Mouse (Mus musculus) kidney, adult 18-20 months (tissue): ENCODE measurements around the gene Asic2.

Experiments used
- DNase-seq: peaks from one replicate; pipeline ENCODE4 v3.0.0; 2021

Gene Asic2

GRCm38 (mm10) chr11:81968401-81968881 is at the start of gene Asic2:
TSS of gene Asic2 (minus strand) at chr11:81968457.
- DNase-seq: no peak

- no peak for DNase-seq
Measured at GRCm38 (mm10) chr11:82016181-82016780, 48.0 kb upstream of the Asic2 start.

GRCm38 (mm10) chr11:82015066-82015465 is 46.8 kb upstream of the Asic2 start:
- DNase-seq: no peak

- no peak for DNase-seq
Measured at GRCm38 (mm10) chr11:82013756-82014155, 45.5 kb upstream of the Asic2 start.

- no peak for DNase-seq
Measured at GRCm38 (mm10) chr11:82011411-82012193, 43.3 kb upstream of the Asic2 start.

- no peak for DNase-seq
Measured at GRCm38 (mm10) chr11:82010115-82010514, 41.9 kb upstream of the Asic2 start.

GRCm38 (mm10) chr11:82006796-82007423 is 38.7 kb upstream of the Asic2 start:
- peak; percentile 51 for DNase-seq

GRCm38 (mm10) chr11:82004810-82005209 is 36.6 kb upstream of the Asic2 start:
- no peak for DNase-seq

GRCm38 (mm10) chr11:82000581-82000980 is 32.3 kb upstream of the Asic2 start:
- DNase-seq: no peak

GRCm38 (mm10) chr11:81999469-81999868 is 31.2 kb upstream of the Asic2 start:
- DNase-seq: no peak

GRCm38 (mm10) chr11:81998646-81999045 is 30.4 kb upstream of the Asic2 start:
- no peak for DNase-seq

- DNase-seq: no peak
Measured at GRCm38 (mm10) chr11:81997085-81997484, 28.8 kb upstream of the Asic2 start.

- peak; percentile 74 for DNase-seq
Measured at GRCm38 (mm10) chr11:81996172-81996841, 28.1 kb upstream of the Asic2 start.

- DNase-seq: peak; percentile 12
Measured at GRCm38 (mm10) chr11:81983146-81983545, 14.9 kb upstream of the Asic2 start.

GRCm38 (mm10) chr11:81982191-81982590 is 13.9 kb upstream of the Asic2 start:
- DNase-seq: no peak

GRCm38 (mm10) chr11:81974577-81974976 is 6.3 kb upstream of the Asic2 start:
- no peak for DNase-seq

- DNase-seq: no peak
Measured at GRCm38 (mm10) chr11:81973699-81974098, 5.4 kb upstream of the Asic2 start.

- no peak for DNase-seq
Measured at GRCm38 (mm10) chr11:81972044-81972443, 3.8 kb upstream of the Asic2 start.

- DNase-seq: no peak
Measured at GRCm38 (mm10) chr11:81966626-81967289, 1.5 kb downstream of the Asic2 start.

GRCm38 (mm10) chr11:81965653-81966625 is 2.3 kb downstream of the Asic2 start:
- no peak for DNase-seq

- DNase-seq: no peak
Measured at GRCm38 (mm10) chr11:81964561-81964960, 3.7 kb downstream of the Asic2 start.
